Mouse (Mus musculus) stomach, embryonic 15.5 days (tissue): ENCODE measurements at regions not wholly inside any gene's neighbourhood (a gene's known extent, or its start where the extent isn't known, plus 50 kb on each side); places are given as distances from the start of the nearest gene placed in this dataset.

Experiments used
- ATAC-seq: fragments of 200-750 bp; cut with Nextera tagmentation; 2 replicates; pipeline ENCODE4 v1.8.0; 2017; ENCODE audit warnings: low read depth, moderate number of reproducible peaks, moderate TSS enrichment; ENCODE audit not compliant: insufficient read depth, low FRiP score
- H3K27ac ChIP-seq: fragments of 300-500 bp; sonication (generic); 2 replicates; pipeline ENCODE4 v1.5.1; 2015; ENCODE audit warnings: mild to moderate bottlenecking, inconsistent platforms
- H3K27me3 ChIP-seq: fragments of 300-500 bp; sonication (generic); replicated peaks from 2 replicates; pipeline ENCODE4 v1.6.1; 2015; ENCODE audit warnings: inconsistent platforms
- H3K36me3 ChIP-seq: fragments of 300-500 bp; sonication (generic); 2 replicates; pipeline ENCODE4 v1.6.1; 2015; ENCODE audit warnings: inconsistent platforms
- H3K4me1 ChIP-seq: fragments of 300-500 bp; sonication (generic); 2 replicates; pipeline ENCODE4 v1.6.1; 2015; ENCODE audit warnings: inconsistent platforms
- H3K4me2 ChIP-seq: fragments of 300-500 bp; sonication (generic); 2 replicates; pipeline ENCODE4 v1.6.1; 2015; ENCODE audit warnings: mild to moderate bottlenecking, inconsistent platforms
- H3K4me3 ChIP-seq: fragments of 300-500 bp; sonication (generic); replicated peaks from 2 replicates; pipeline ENCODE4 v1.5.1; 2015; ENCODE audit warnings: inconsistent platforms
- H3K9ac ChIP-seq: fragments of 300-500 bp; sonication (generic); 2 replicates; pipeline ENCODE4 v1.6.1; 2015; ENCODE audit warnings: inconsistent platforms
- H3K9me3 ChIP-seq: fragments of 300-500 bp; sonication (generic); 2 replicates; pipeline ENCODE4 v1.6.1; 2016; ENCODE audit warnings: inconsistent platforms
- WGBS: fragments of 180-500 bp; shearing (Covaris S2); methylation state at CpG from one replicate; pipeline ENCODE4 v1.1.7; 2015; 5-methylcytosine and 5-hydroxymethylcytosine counted together

GRCm38 (mm10) chr16:30199836-30200235 is 67.5 kb downstream of the Cpn2 start:
- no peak overlapping the region for H3K9ac ChIP-seq
- no peak overlapping the region for H3K4me2 ChIP-seq
- H3K27me3 ChIP-seq: no peaks in the 10 kb centered on the region
- peak; percentile 63; the same call in 1 of the 2 replicates for ATAC-seq
- peaks cover 7% of the 10 kb centered on the region; the same call in 1 of the 2 replicates for H3K4me1 ChIP-seq
- 37% methylated on average over 4 of the region's 4 CpGs for WGBS
- H3K4me3 ChIP-seq: no peak overlapping the region
- H3K27ac ChIP-seq: peak overlapping the region; percentile 4
- no peaks in the 10 kb centered on the region for H3K9me3 ChIP-seq
- no peaks in the 10 kb centered on the region for H3K36me3 ChIP-seq

DNA sequence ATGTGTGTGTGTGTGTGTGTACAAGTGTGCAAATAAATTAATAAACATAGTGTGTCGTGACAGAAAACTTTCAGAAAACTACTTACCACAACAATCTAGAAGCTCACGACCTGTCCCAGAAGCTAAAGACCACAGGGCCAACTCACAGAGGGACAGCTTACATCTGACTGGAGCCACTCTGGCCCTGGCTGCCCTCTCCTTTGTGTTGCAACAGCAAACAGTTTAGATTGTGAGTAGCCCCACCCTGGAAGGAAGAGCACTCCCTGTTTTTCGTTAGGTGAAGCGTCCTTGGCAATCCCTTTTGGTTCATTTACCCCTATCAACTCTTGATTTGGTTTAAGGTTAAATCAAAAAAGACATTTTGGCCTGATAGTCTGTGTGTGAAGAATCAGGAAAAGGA is 63.2 kb downstream of the Cpn2 start:
- Histone ChIP-seq H3K9ac (no peak overlapping the region), H3K4me3 (no peak overlapping the region), H3K4me2 (no peak overlapping the region), H3K27me3 (no peaks in the 10 kb centered on the region), H3K4me1 (peaks cover 6% of the 10 kb centered on the region; the same call in 1 of the 2 replicates), H3K27ac (no peak overlapping the region), H3K9me3 (no peaks in the 10 kb centered on the region), H3K36me3 (no peaks in the 10 kb centered on the region)
- no peak for ATAC-seq
- WGBS: 55% methylated on average over 4 of the region's 4 CpGs

DNA sequence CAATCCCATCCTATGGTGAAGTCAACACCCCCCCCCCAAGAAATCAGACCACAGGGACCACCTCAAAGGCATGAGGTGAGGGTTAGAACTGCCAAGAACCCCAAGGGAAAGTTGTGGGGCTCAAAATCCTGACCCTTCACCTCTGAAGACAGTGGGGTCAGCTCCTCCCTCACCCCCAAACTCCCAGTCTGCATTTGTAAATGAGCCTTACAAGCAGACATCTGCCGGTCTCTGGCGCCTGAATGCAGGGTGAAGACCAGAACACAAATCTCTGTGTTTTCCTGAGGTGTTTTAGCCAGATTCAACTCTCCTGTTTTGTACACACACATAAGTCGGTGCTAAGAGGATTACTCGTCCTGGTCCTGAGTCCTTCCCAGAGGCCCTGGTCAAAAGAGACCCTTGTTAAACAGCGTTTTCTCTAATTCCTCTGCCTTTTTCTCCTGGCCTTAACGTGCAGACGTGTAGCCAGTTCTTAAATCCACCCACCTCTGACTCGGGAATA is 61.9 kb downstream of the Cpn2 start:
- ATAC-seq: no peak
- Histone ChIP-seq H3K36me3 (no peaks in the 10 kb centered on the region), H3K4me1 (0 out of 2 replicates have a peak, but pooled peaks cover 3% of the 10 kb centered on the region), H3K4me3 (no peak overlapping the region), H3K27ac (no peak overlapping the region), H3K27me3 (no peaks in the 10 kb centered on the region), H3K4me2 (no peak overlapping the region), H3K9me3 (no peaks in the 10 kb centered on the region), H3K9ac (no peak overlapping the region)
- 31% methylated on average over 8 of the region's 8 CpGs for WGBS

DNA sequence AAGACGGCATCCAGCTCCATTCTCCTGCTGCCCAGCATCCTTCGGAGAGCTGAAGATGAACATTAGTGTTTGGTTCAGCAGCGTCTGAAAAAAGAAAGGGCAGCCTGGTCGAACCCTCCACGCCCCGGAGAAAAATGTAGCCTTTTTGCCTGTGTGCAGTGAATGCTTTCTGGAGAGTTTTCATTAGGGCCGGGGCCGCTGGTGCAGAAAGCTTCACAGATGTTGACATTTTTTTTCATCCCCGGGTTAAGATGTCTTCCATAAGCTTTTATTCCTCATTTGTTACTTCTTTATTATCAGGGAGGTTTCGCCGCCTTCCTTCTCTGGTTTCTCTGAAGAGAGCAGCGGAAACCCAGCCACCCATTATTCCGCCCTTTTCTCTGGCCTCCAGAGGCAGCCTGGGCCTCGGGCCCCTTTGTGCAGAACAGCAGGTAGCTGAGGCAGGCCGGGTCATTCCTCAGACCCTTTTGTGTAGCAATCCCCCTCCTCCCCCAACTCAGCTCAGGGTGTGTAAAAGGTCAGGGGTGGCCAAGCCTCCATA is 61.4 kb downstream of the Cpn2 start:
- Histone ChIP-seq H3K9me3 (no peaks in the 10 kb centered on the region), H3K4me3 (no peak overlapping the region), H3K4me2 (no peak overlapping the region), H3K4me1 (0 out of 2 replicates have a peak, but pooled peaks cover 3% of the 10 kb centered on the region), H3K27ac (no peak overlapping the region), H3K27me3 (no peaks in the 10 kb centered on the region), H3K36me3 (no peaks in the 10 kb centered on the region), H3K9ac (no peak overlapping the region)
- WGBS: 32% methylated on average over 15 of the region's 15 CpGs
- ATAC-seq: no peak; the same call in 1 of the 2 replicates
